Mouse (Mus musculus): ENCODE measurements at regions not wholly inside any gene's neighbourhood (a gene's known extent, or its start where the extent isn't known, plus 50 kb on each side); places are given as distances from the start of the nearest gene placed in this dataset.

- in situ Hi-C loops (cut with MboI; ENCODE audit: low pct_unique_long_range_greater_than_20kb in 1 of 2, low sequenced_read_pairs in 2 of 2, unreplicated experiment in 1 of 2) = loop anchor here (5.0 to 10.0 kb wide), 5 partner anchors 127 to 262 kb away; no protein-coding TSS in a partner anchor
These were observed 284.6 kb upstream of the Npvf start for GRCm38 (mm10) chr6:50938879-50939278.

DNA sequence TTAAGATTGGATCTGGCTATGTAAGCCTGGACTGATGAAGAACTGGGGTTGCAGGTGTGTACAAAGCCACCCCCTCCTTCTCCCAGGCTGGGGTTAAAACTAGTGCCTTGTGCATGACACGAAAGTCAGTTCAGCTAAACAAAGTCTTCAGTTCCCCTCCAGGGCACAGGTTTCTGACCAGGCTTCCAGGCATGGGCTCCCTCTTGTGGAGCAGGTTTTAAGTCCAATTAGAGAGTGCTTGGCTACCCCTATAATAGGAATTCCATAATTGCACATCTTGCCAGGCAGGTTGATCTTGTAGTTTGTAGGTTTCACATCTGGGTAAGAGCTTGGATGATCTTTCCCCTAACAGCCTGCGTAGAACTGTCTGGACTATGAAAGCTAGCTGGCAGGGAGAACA, 285.2 kb upstream of the Npvf start:
- in situ Hi-C loops (cut with MboI; ENCODE audit: low pct_unique_long_range_greater_than_20kb in 1 of 2, low sequenced_read_pairs in 2 of 2, unreplicated experiment in 1 of 2) = loop anchor here (5.0 to 10.0 kb wide), 5 partner anchors 127 to 262 kb away; no protein-coding TSS in a partner anchor

DNA sequence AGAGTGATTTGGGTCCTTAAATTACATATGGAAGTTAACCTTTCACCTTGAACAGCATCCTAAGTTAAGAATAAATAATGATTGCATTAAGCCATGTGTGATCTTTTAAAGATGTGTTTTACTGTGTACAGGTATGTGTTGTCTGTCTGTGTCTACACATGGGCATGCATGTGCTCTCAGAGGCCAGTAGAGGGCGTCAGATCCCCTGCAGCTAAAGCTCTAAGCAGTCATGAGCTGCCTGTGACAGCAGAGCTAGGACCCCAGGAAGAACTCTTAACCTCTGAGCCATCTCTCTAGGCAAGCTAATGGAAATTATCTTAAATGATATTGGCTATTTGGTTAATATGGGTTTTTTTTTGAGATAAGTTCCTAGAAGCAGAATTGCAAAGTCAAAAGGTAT, 285.9 kb upstream of the Npvf start:
- in situ Hi-C loops (cut with MboI; ENCODE audit: low pct_unique_long_range_greater_than_20kb in 1 of 2, low sequenced_read_pairs in 2 of 2, unreplicated experiment in 1 of 2) = no loop called here

- in situ Hi-C loops (cut with MboI; ENCODE audit: low pct_unique_long_range_greater_than_20kb in 1 of 2, low sequenced_read_pairs in 2 of 2, unreplicated experiment in 1 of 2) = no loop called here
These were observed 286.6 kb upstream of the Npvf start for GRCm38 (mm10) chr6:50940641-50941398.

DNA sequence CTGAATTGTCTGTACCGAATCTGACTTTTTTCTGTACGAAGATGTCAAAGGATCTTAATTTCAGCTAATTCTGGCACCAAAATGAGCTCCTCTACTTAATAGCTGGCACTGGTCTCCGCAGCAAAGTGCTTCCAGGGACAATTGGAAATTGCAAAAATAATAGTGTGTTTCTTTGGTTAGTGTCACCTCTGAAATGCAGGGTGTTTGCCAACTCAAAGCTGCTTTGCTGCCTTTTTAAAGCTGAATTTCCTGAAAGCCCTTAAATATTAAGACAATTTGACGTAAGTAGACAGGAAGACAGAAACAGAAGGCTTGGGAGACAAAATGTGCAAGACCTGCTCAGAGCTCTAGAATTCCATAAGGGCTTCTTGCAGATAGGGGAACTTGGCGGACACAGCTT, 288.5 kb upstream of the Npvf start:
- in situ Hi-C loops (cut with MboI; ENCODE audit: low pct_unique_long_range_greater_than_20kb in 1 of 2, low sequenced_read_pairs in 2 of 2, unreplicated experiment in 1 of 2) = no loop called here

GRCm38 (mm10) chr6:50948061-50948460, 293.8 kb upstream of the Npvf start:
- in situ Hi-C loops (cut with MboI; ENCODE audit: low pct_unique_long_range_greater_than_20kb in 1 of 2, low sequenced_read_pairs in 2 of 2, unreplicated experiment in 1 of 2) = no loop called here

GRCm38 (mm10) chr6:50949361-50949760, 295.1 kb upstream of the Npvf start:
- in situ Hi-C loops (cut with MboI; ENCODE audit: low pct_unique_long_range_greater_than_20kb in 1 of 2, low sequenced_read_pairs in 2 of 2, unreplicated experiment in 1 of 2) = no loop called here

- in situ Hi-C loops (cut with MboI; ENCODE audit: low pct_unique_long_range_greater_than_20kb in 1 of 2, low sequenced_read_pairs in 2 of 2, unreplicated experiment in 1 of 2) = no loop called here
These were observed 295.8 kb upstream of the Npvf start for GRCm38 (mm10) chr6:50949883-50950583.

- in situ Hi-C loops (cut with MboI; ENCODE audit: low pct_unique_long_range_greater_than_20kb in 1 of 2, low sequenced_read_pairs in 2 of 2, unreplicated experiment in 1 of 2) = no loop called here
These were observed 303.2 kb upstream of the Npvf start for GRCm38 (mm10) chr6:50957328-50957900.

DNA sequence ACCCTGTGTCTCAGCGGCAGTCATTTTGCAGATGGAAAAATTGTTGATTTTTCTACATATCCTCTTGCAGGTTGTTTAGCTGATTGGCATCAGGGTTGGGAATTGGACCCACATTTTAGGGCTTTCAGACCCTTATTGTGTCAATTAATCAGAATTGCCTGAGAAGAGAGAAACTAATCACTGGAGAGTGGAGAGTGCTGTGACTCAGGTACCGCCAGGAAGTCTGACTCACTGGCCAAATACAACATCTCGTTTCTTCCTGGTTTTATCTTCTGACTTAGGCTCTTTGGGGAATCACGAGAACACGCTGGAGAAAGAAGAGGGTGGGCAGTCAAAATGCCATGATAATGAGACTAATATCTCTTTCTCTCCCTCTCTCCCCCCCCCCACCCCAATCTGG, 306.1 kb upstream of the Npvf start:
- in situ Hi-C loops (cut with MboI; ENCODE audit: low pct_unique_long_range_greater_than_20kb in 1 of 2, low sequenced_read_pairs in 2 of 2, unreplicated experiment in 1 of 2) = no loop called here

- in situ Hi-C loops (cut with MboI; ENCODE audit: low pct_unique_long_range_greater_than_20kb in 1 of 2, low sequenced_read_pairs in 2 of 2, unreplicated experiment in 1 of 2) = no loop called here
These were observed 307.4 kb upstream of the Npvf start for GRCm38 (mm10) chr6:50961592-50961991.

DNA sequence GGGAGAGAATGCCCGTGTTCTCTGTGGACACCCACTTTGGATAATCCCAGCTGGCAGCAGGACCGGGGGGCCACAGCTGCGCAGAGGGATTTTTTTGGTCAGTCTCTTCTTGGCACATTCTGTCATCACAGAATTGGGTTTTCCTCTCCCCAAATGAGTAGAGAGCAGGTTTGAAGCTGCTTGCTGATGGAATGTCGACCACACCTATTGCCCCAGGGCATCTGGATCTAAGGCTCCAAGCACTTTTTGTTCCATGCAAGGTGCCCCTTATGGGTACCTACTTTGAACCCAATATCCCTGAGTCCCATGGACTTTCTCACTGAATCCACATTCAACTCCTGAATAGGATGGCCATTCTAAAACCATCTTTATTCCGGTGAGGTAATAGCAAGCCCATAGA, 314.3 kb upstream of the Npvf start:
- in situ Hi-C loops (cut with MboI; ENCODE audit: low pct_unique_long_range_greater_than_20kb in 1 of 2, low sequenced_read_pairs in 2 of 2, unreplicated experiment in 1 of 2) = no loop called here

DNA sequence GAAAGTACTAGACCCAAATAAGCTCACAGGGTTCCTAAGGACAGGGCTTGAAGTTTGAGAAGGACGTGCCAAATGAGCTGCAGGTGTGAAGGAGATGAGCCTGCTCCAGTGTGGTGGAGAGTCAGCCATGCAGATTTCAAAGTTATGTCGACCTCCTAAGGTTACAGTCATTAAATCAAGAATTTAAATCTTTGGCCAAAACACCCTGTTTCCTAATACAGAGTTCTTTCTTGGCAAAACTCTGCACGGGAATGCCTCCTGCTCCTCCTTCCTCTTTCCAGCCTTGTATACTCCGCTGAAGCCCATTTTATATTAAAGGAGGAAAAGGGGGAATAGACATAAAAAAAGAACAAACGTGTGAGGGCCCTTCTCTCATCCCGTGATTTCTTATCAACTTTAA, 315.1 kb upstream of the Npvf start:
- in situ Hi-C loops (cut with MboI; ENCODE audit: low pct_unique_long_range_greater_than_20kb in 1 of 2, low sequenced_read_pairs in 2 of 2, unreplicated experiment in 1 of 2) = no loop called here

- in situ Hi-C loops (cut with MboI; ENCODE audit: low pct_unique_long_range_greater_than_20kb in 1 of 2, low sequenced_read_pairs in 2 of 2, unreplicated experiment in 1 of 2) = no loop called here
These were observed 315.8 kb upstream of the Npvf start for GRCm38 (mm10) chr6:50969997-50970396.

- in situ Hi-C loops (cut with MboI; ENCODE audit: low pct_unique_long_range_greater_than_20kb in 1 of 2, low sequenced_read_pairs in 2 of 2, unreplicated experiment in 1 of 2) = no loop called here
These were observed 316.5 kb upstream of the Npvf start for GRCm38 (mm10) chr6:50970770-50971169.

- in situ Hi-C loops (cut with MboI; ENCODE audit: low pct_unique_long_range_greater_than_20kb in 1 of 2, low sequenced_read_pairs in 2 of 2, unreplicated experiment in 1 of 2) = no loop called here
These were observed 318.0 kb upstream of the Npvf start for GRCm38 (mm10) chr6:50972268-50972667.

- in situ Hi-C loops (cut with MboI; ENCODE audit: low pct_unique_long_range_greater_than_20kb in 1 of 2, low sequenced_read_pairs in 2 of 2, unreplicated experiment in 1 of 2) = no loop called here
These were observed 319.0 kb upstream of the Npvf start for GRCm38 (mm10) chr6:50973231-50973654.

DNA sequence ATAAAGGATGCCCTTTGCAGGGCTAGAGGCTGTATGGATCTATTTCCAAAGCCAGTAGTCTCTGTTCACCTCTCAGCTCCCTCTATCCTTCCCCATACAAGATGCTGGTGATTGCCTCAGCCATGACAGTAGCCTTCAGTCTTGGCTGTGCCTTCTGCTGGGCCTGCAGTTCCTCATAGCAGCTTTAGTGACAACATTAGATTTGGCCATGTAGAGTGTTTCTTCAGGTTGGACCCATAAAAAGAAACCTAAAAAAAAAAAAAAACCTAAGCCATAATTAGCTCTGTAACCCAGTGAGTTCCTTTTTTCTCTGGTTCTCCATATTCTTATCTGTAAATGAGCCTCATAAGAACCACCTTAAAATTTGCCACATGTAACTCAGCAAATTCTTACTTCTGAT, 319.6 kb upstream of the Npvf start:
- in situ Hi-C loops (cut with MboI; ENCODE audit: low pct_unique_long_range_greater_than_20kb in 1 of 2, low sequenced_read_pairs in 2 of 2, unreplicated experiment in 1 of 2) = no loop called here

DNA sequence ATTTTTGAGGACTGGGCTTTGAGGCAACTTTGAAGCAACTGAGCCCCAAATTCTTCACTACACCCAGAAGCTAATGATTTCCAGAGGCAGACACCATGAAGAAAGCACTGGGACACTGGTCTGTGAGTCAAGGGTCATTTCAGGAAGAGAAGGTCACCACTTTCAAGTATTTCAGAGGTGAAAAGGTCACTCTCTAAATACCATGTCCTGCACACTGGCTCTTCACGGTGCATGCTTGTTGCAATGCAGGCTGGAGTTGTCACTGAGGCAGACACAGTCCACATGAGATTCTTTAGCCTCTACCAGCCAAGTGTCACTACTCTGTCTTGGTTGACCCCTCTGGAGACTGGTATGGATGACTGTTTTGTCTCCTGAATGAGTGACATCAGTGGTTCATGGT, 320.7 kb upstream of the Npvf start:
- in situ Hi-C loops (cut with MboI; ENCODE audit: low pct_unique_long_range_greater_than_20kb in 1 of 2, low sequenced_read_pairs in 2 of 2, unreplicated experiment in 1 of 2) = no loop called here

DNA sequence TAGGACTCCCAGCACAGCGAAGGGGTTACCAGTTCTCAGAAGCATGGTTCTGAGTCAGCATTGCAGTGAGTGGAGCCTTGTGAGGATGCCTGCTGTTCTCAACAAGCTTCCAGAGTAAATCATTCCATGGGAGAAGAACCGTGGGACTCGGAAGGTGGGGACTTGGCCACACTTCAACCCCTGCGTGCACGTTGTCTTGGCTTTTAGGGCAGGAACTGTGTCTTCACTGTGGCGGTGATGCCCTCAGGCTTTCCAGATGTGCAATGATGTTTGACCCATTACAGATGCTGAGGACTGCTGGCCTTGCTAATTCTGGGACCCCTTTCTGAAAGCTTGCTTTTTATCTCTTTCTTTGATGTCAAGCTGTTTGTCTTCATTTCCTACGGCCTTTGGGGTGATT, 322.7 kb upstream of the Npvf start:
- in situ Hi-C loops (cut with MboI; ENCODE audit: low pct_unique_long_range_greater_than_20kb in 1 of 2, low sequenced_read_pairs in 2 of 2, unreplicated experiment in 1 of 2) = no loop called here
